Mouse (Mus musculus) hindbrain, embryonic 15.5 days (tissue): ENCODE results near the gene Pdia3. TPM values are rescaled to one million over a fixed set of nuclear protein-coding genes. Genes with fewer than 3 reads are reported as not detected.
"Not testable (repeated sequence)": the region's sequence is repeated elsewhere in the genome, so short reads cannot be mapped to it uniquely, and the experiment has no call there.

Source experiments
- ATAC-seq: fragments of 200-750 bp; cut with Nextera tagmentation; 2 replicates; pipeline ENCODE4 v1.8.0; 2017; ENCODE audit warnings: low read depth, moderate number of reproducible peaks, moderate TSS enrichment; ENCODE audit not compliant: low FRiP score
- H3K27ac ChIP-seq: fragments of 300-500 bp; sonication (generic); replicated peaks from 2 replicates; pipeline ENCODE4 v1.5.1; 2015; ENCODE audit warnings: mild to moderate bottlenecking, inconsistent platforms
- H3K27me3 ChIP-seq: fragments of 300-500 bp; sonication (generic); 2 replicates; pipeline ENCODE4 v1.6.1; 2015; ENCODE audit warnings: control low read depth, inconsistent platforms
- H3K36me3 ChIP-seq: fragments of 300-500 bp; sonication (generic); 2 replicates; pipeline ENCODE4 v1.6.1; 2015; ENCODE audit warnings: control low read depth, inconsistent platforms
- H3K4me1 ChIP-seq: fragments of 300-500 bp; sonication (generic); replicated peaks from 2 replicates; pipeline ENCODE4 v1.6.1; 2015; ENCODE audit warnings: control low read depth, inconsistent platforms
- H3K4me2 ChIP-seq: fragments of 300-500 bp; sonication (generic); 2 replicates; pipeline ENCODE4 v1.6.1; 2015; ENCODE audit warnings: moderate library complexity, mild to moderate bottlenecking, inconsistent platforms
- H3K4me3 ChIP-seq: fragments of 300-500 bp; sonication (generic); 2 replicates; pipeline ENCODE4 v1.5.1; 2015; ENCODE audit warnings: mild to moderate bottlenecking, inconsistent platforms
- H3K9ac ChIP-seq: fragments of 300-500 bp; sonication (generic); 2 replicates; pipeline ENCODE4 v1.6.1; 2015; ENCODE audit warnings: inconsistent platforms
- H3K9me3 ChIP-seq: fragments of 300-500 bp; sonication (generic); 2 replicates; pipeline ENCODE4 v1.6.1; 2016; ENCODE audit warnings: control low read depth, inconsistent platforms
- WGBS: fragments of 180-500 bp; shearing (Covaris S2); methylation state at CpG from one replicate; pipeline ENCODE4 v1.1.7; 2015; 5-methylcytosine and 5-hydroxymethylcytosine counted together
- polyA plus RNA-seq: library from polyadenylated mRNA; unstranded; fragments of >200 nt; fragmentation: Nextera tagmentation; extraction: Ambion mirVana; gene quantifications from 2 replicates; pipeline ENCODE4 v1.2.1, GENCODE M21; 2015

Gene Pdia3
- polyA plus RNA-seq, 1 experiment from 2014 or later, result 377 TPM

DNA sequence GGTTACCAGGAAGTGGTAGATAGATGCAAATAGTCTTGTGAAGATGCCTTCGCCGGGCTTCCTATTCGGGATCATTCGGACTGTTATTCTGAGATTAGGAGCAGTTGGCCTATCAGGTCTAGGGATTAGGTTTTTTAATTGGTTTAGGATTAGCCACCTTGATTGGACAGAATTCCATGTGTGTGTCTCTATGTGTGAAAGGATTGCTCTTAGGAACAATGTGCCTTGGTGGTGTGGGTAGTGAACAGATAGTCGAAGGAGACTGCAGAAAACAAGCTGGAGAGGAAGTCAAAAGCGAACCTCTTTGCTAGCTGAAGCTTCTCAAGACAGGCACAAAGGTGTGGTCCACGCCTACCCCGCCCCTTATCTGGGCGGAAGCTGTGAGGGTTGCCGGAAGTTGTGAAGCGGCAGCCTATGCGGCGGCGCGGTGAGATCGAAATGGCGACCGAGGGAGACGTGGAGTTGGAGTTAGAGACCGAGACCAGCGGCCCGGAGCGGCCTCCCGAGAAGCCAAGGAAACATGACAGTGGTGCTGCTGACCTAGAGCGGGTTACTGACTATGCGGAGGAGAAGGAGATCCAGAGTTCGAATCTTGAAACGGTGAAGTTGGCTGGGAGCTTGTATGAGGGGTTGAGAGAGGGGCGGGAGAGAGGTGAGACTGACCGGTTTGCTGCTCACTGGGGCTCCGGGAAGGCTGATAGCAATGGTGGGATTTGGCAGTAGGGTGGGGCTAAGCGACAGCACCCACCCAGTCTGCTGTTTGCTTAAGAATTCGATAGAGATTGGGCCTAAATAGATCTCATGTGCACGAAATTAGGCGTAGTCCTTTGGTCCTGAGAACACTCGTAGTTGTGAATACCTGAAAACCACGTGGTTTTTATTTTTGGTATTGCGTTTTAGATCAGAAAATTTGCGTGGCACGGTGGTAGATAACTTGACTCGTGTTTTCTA lies 43.4 kb downstream of the Pdia3 start, which contains the start of gene Serinc4:
TSS of gene Serinc4 (minus strand) at position 90 of the 951 bp plus-strand sequence.
- Histone ChIP-seq H3K27me3 (no peaks in the 10 kb centered on the region), H3K4me1 (peaks cover 18% of the 10 kb centered on the region), H3K9ac (peak within 1 kb of the TSS; percentile 70), H3K9me3 (no peaks in the 10 kb centered on the region), H3K4me3 (peak within 1 kb of the TSS; percentile 89), H3K36me3 (peaks cover 24% of the 10 kb centered on the region), H3K27ac (peak within 1 kb of the TSS; percentile 71), H3K4me2 (peak within 1 kb of the TSS; percentile 66)
- whole genome bisulfite sequencing, result 4% methylated on average over 41 of the region's 41 CpGs
- peak; percentile 93 for ATAC-seq

DNA sequence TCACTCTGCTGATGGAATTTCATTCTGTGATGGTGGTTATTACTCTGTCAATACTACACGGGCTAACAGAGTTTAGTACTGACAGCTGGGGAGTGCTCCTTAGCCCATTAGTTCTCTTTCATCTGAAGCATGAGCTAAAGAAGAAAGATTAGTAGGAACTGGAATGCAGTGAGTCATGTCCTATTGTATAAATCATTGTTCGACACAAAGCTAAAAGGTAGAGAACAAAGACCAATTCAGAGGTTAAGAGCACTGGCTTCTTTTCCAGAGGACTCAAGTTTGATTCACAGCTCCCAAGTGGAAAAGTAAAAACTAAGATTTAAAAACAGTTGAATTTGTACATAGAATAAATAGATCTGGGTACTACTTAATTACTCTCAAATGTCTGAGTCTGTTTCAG lies 46.5 kb downstream of the Pdia3 start:
- no peak overlapping the region for H3K4me3 ChIP-seq
- 60% methylated on average over 2 of the region's 2 CpGs for whole genome bisulfite sequencing
- H3K36me3 ChIP-seq, result peaks cover 18% of the 10 kb centered on the region
- no peak overlapping the region for H3K27ac ChIP-seq
- peaks cover 18% of the 10 kb centered on the region for H3K4me1 ChIP-seq
- H3K4me2 ChIP-seq, result no peak overlapping the region
- no peaks in the 10 kb centered on the region for H3K27me3 ChIP-seq
- ATAC-seq, result no peak
- no peaks in the 10 kb centered on the region for H3K9me3 ChIP-seq
- H3K9ac ChIP-seq, result no peak overlapping the region

- H3K36me3 ChIP-seq, H3K9me3 ChIP-seq, H3K27me3 ChIP-seq, H3K4me3 ChIP-seq, H3K27ac ChIP-seq, H3K4me1 ChIP-seq, ATAC-seq, H3K9ac ChIP-seq, H3K4me2 ChIP-seq: not testable (repeated sequence)
- 100% methylated on average over 1 of the region's 6 CpGs for WGBS
Measured at GRCm38 (mm10) chr2:121468982-121469381, 55.4 kb downstream of the Pdia3 start.

- not testable (repeated sequence) for H3K4me3 ChIP-seq
Measured at GRCm38 (mm10) chr2:121472783-121473182, 59.2 kb downstream of the Pdia3 start.

DNA sequence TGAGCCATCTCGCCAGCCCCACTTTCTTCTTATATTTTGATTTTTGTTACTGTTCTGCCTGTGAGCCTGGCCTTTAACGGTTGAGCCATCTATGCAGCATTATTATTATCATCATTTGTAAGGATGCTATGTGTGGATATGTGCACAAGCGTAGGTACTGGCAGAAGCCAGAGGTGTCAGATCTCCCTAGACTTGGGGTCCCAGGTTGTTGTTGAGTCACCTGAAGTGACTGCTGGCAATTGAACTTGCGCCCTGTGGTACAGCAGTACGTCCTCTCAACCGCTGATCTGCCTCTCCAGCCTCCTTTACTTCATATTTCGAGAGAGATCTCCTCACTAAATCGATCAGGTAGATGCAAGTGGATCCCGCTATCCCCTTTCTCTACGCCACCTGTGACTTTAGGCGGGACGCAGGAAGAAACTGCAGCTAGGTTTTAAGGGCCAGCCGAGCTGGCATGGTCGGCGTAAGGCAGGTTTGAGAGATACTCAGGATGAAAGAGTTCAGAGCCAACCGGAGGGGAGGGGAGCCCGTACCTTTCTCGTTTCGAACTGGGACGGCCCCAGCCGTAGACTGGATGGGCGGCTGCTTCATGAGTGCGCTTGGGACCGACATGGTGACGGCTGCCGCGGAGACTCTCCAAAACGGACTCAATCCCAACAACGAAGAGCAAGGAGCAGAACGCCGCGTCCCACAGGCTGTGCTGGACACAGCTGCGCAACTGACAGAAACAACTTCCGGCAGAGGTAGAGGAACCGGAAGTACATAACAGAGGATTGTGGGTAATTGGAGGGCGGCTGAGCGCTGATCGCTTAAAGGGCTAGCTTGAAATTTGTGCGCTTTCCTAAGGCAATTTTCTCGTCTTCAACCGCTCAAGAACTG lies 60.0 kb downstream of the Pdia3 start, which contains the start of gene Mfap1b:
TSS of gene Mfap1b (minus strand) at position 767 of the 879 bp plus-strand sequence.
- not testable (repeated sequence) for H3K9me3 ChIP-seq, H3K27me3 ChIP-seq, H3K36me3 ChIP-seq, H3K4me1 ChIP-seq
- peak within 1 kb of the TSS; percentile 76 for H3K4me2 ChIP-seq
- peak; percentile 95 for ATAC-seq
- 6% methylated on average over 41 of the region's 41 CpGs for WGBS
- peak within 1 kb of the TSS; percentile 67 for H3K4me3 ChIP-seq
- H3K9ac ChIP-seq, result peak within 1 kb of the TSS; percentile 75
- H3K27ac ChIP-seq, result peak within 1 kb of the TSS; percentile 68

More at GRCm38 (mm10) chr2:121472783-121473182, 59.2 kb downstream of the Pdia3 start:
- H3K27me3 ChIP-seq, H3K9ac ChIP-seq, H3K4me1 ChIP-seq, ATAC-seq, H3K27ac ChIP-seq, H3K9me3 ChIP-seq, H3K36me3 ChIP-seq: not testable (repeated sequence)
- peak overlapping the region; percentile 76 for H3K4me2 ChIP-seq
- 98% methylated on average over 3 of the region's 3 CpGs for WGBS

DNA sequence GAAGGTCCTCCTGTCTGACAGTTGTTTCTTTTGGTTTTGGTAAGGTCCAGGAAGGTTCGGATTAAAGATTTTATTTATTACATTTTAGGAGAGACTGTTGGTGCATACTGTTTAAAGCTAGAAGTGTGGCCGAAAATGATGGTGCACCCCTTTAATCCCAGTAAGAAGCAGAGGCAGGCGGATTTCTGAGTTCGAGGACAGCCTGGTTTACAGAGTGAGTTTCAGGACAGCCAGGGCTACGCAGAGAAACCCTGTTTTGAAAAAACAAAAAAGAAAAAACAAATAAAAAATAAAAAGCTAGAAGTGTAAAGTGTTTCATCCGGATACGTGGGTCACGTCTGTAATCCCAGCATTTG lies 60.6 kb downstream of the Pdia3 start:
- Histone ChIP-seq H3K27ac (peak overlapping the region; percentile 68), H3K9ac (peak overlapping the region; percentile 75; the same call in 1 of the 2 replicates), H3K9me3 (no peaks in the 10 kb centered on the region), H3K27me3 (no peaks in the 10 kb centered on the region), H3K4me1 (peaks cover 9% of the 10 kb centered on the region), H3K4me2 (peak overlapping the region; percentile 76), H3K4me3 (peak overlapping the region; percentile 67), H3K36me3 (no peaks in the 10 kb centered on the region)
- ATAC-seq, result no peak
- 30% methylated on average over 8 of the region's 8 CpGs for WGBS

DNA sequence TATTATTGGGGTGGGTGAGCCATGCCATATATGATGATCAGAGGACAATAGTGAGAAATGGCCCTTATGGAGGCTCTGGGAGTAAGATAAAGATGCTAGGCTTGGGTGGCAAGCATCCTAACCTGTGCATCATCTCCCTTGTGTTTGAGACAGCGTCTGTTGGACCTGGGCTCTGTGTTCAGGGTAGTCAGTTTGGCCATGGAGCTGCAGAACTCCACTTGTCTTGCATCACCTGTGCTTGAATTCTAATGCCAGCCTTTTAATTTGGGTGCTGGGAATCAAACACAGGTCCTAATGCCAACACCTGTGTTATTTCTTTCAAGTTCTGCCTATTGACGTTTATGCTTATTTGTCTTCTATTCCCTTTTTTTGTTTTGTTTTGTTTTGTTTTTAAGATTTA lies 61.7 kb downstream of the Pdia3 start:
- not testable (repeated sequence) for ATAC-seq, H3K27me3 ChIP-seq, H3K4me1 ChIP-seq, H3K4me3 ChIP-seq, H3K4me2 ChIP-seq, H3K9me3 ChIP-seq, H3K9ac ChIP-seq, H3K27ac ChIP-seq, H3K36me3 ChIP-seq
- WGBS, result 97% methylated on average over 2 of the region's 2 CpGs

GRCm38 (mm10) chr2:121477491-121478266 lies 64.1 kb downstream of the Pdia3 start:
- no peak overlapping the region for H3K9ac ChIP-seq

GRCm38 (mm10) chr2:121480498-121480897 lies 66.9 kb downstream of the Pdia3 start:
- Histone ChIP-seq H3K4me2 (no peak overlapping the region), H3K9me3 (no peaks in the 10 kb centered on the region), H3K4me3 (no peak overlapping the region), H3K9ac (no peak overlapping the region), H3K27me3 (no peaks in the 10 kb centered on the region), H3K36me3 (no peaks in the 10 kb centered on the region), H3K27ac (no peak overlapping the region), H3K4me1 (no peaks in the 10 kb centered on the region)
- WGBS, result 60% methylated on average over 3 of the region's 3 CpGs
- no peak for ATAC-seq

More at GRCm38 (mm10) chr2:121477491-121478266, 64.1 kb downstream of the Pdia3 start:
- Histone ChIP-seq H3K27ac (no peak overlapping the region), H3K36me3 (no peaks in the 10 kb centered on the region), H3K27me3 (no peaks in the 10 kb centered on the region), H3K4me1 (peaks cover 9% of the 10 kb centered on the region), H3K4me2 (no peak overlapping the region), H3K4me3 (no peak overlapping the region), H3K9me3 (no peaks in the 10 kb centered on the region)
- 76% methylated on average over 3 of the region's 3 CpGs for WGBS
- no peak for ATAC-seq

DNA sequence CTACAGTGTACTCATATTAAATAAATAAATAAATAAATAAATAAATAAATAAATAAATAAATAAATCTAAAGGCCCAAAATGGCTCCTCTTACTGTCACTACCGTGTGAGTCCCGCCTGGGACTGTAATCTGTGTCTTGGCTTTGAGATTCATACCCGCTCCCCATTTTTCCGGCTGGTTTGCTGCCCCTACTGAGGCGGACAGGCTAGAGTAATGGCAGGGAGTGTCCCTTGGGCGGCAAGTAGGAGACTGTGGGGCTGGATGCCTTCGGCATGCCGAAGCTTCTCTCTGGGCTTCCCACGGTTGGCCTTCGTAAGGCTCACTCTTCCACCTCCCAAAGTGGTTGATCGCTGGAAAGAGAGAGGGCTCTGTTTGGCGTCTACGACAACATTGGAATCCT lies 67.3 kb downstream of the Pdia3 start:
- WGBS, result 87% methylated on average over 13 of the region's 13 CpGs
- H3K27ac ChIP-seq, H3K36me3 ChIP-seq, H3K9ac ChIP-seq, ATAC-seq, H3K4me3 ChIP-seq, H3K27me3 ChIP-seq, H3K9me3 ChIP-seq, H3K4me1 ChIP-seq, H3K4me2 ChIP-seq: not testable (repeated sequence)

GRCm38 (mm10) chr2:121483576-121483975 lies 70.0 kb downstream of the Pdia3 start:
- WGBS, result 27% methylated on average over 8 of the region's 8 CpGs
- H3K4me2 ChIP-seq, result no peak overlapping the region
- H3K27me3 ChIP-seq, result no peaks in the 10 kb centered on the region
- H3K4me3 ChIP-seq, result no peak overlapping the region
- H3K36me3 ChIP-seq, result no peaks in the 10 kb centered on the region
- no peak for ATAC-seq
- no peak overlapping the region for H3K27ac ChIP-seq
- no peaks in the 10 kb centered on the region for H3K9me3 ChIP-seq
- H3K9ac ChIP-seq, result no peak overlapping the region
- H3K4me1 ChIP-seq, result no peaks in the 10 kb centered on the region
